Mouse (Mus musculus) retina, adult 2 months (tissue): Measurements from ENCODE around the gene Wnt5a.

Experiments used
- DNase-seq: peaks from one replicate; pipeline ENCODE4 v3.0.0-alpha.2; 2012; ENCODE audit warnings: low read depth, low spot score

The Wnt5a gene

GRCm38 (mm10) chr14:28509441-28510340 is 5.1 kb downstream of the Wnt5a start:
- DNase-seq, result no peak

GRCm38 (mm10) chr14:28510341-28511028 is 5.9 kb downstream of the Wnt5a start:
- no peak for DNase-seq

DNA sequence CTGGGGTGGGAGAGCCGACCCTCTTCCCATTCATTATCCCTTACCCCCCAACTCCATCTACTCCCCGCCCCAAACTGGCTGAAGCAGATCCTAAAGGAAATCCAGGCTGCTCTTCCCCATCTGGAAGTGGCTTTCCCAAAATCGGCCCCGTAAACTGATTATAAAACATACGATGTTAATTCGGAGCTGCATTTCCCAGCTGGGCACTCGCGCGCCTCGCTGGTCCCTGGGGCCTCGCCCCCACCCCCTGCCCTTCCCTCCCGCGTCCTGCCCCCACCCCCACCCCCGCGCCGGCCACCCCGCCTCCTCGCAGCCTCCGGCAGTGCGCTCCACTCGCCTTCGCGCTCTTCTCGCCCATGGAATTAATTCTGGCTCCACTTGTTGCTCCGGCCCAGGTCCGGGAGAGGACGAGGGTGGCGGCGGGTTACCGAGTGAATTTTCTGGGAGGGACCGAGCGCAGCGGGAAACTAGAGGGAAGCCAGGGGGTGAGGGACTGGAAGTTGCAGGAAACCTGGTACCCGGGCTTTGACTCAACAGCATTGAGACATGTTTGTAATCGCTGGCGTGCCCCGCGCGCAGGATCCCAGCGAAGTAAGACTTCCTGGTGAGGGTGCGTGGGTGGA is 6.6 kb downstream of the Wnt5a start:
- DNase-seq, result no peak

DNA sequence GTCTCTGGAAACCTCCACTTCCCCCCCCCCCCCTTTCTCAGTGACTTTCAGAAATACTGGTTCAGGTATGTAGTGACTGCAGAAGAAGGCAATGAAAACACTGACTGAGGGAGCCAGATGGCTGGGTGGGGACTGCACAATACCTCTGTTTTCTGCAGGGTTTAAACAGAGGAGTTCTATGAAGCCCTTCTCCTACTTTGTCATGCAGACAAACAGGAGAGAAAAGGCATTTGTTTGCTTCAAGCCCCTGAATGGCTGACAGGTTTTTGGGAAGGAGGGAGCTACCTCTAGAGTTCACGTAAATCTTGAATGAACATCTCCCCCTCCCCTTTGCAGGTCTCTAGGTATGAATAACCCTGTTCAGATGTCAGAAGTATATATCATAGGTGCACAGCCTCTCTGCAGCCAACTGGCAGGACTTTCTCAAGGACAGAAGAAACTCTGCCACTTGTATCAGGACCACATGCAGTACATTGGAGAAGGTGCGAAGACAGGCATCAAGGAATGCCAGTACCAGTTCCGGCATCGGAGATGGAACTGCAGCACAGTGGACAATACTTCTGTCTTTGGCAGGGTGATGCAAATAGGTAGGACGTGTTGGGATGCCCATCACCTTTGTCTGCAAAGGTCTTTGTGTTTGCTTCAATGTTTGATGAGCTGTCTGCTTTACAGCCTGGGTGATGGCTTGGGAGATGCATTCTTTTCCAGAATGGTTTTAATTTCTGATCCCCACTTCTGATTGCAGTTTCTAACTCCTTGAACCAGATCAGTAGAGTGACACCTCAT is 8.4 kb downstream of the Wnt5a start:
- DNase-seq, result no peak

- no peak for DNase-seq
Observed at GRCm38 (mm10) chr14:28514171-28514570, 9.6 kb downstream of the Wnt5a start.

DNA sequence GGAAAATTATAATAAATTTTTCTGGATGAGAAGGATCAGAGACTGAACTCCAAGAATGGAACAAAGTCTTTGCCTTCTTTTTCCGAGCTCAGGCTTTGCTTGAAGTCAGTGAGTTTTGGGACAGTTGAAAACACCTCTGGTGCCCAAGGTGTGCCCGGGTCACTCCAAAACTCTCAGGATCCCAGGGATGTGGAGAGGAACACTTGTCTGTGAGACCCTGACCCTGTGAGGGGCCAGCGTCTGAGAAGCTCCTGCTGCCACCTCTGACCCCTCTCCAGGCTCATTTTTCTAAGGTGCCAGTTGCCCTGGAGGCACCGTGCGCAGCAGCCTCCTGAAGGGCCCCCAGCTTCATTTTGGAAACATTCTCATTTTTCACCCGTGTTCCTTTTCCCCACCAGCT is 10.8 kb downstream of the Wnt5a start:
- no peak for DNase-seq

GRCm38 (mm10) chr14:28517631-28518560 is 13.3 kb downstream of the Wnt5a start:
- DNase-seq, result no peak

DNA sequence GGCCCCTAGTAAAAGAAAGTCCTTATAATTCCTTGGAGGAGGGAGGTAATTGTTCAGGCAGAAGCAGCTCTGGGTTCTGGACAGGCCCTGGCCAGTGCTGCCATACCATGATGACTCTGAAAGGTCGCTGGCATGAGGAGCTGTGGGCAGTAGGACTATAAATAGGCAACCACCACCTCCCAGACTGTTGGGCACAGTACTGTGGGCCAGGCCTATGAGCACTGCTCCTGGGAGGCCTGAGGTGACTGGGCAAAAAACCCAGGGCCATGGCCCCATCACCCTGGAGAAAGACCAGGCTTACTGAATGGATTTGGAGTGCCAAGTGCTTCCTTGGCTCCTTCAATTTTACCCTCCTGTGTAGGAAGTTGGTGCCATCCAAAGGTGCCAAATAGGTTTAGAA is 16.6 kb downstream of the Wnt5a start:
- no peak for DNase-seq

- no peak for DNase-seq
Observed at GRCm38 (mm10) chr14:28522611-28523010, 18.1 kb downstream of the Wnt5a start.

GRCm38 (mm10) chr14:28525566-28525965 is 21.0 kb downstream of the Wnt5a start:
- no peak for DNase-seq

- no peak for DNase-seq
Observed at GRCm38 (mm10) chr14:28528151-28528685, 23.7 kb downstream of the Wnt5a start.

GRCm38 (mm10) chr14:28531531-28531930 is 27.0 kb downstream of the Wnt5a start:
- DNase-seq, result no peak

- DNase-seq, result no peak
Observed at GRCm38 (mm10) chr14:28532943-28533342, 28.4 kb downstream of the Wnt5a start.

- DNase-seq, result no peak
Observed at GRCm38 (mm10) chr14:28533876-28534275, 29.3 kb downstream of the Wnt5a start.

DNA sequence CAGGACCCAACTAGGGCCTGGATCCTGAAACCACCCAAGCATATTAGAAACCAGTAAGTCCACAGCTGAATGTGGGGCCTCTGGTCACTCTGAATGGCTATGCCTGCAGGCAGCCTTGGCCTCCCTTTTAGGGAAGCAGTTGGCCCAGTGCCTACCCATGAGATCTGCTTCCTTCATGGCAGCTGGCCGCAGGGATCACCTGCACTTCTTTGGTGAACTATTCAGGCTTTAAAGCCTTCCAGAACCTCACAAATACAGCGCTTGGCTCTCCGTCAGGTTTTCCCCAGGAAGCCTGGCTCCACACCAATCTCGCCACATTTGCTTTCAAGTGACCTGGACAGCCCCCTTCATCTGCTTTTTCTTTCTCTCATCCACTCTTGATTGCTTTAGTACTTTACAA is 31.3 kb downstream of the Wnt5a start:
- DNase-seq, result no peak

GRCm38 (mm10) chr14:28539577-28539976 is 35.0 kb downstream of the Wnt5a start:
- DNase-seq, result no peak

DNA sequence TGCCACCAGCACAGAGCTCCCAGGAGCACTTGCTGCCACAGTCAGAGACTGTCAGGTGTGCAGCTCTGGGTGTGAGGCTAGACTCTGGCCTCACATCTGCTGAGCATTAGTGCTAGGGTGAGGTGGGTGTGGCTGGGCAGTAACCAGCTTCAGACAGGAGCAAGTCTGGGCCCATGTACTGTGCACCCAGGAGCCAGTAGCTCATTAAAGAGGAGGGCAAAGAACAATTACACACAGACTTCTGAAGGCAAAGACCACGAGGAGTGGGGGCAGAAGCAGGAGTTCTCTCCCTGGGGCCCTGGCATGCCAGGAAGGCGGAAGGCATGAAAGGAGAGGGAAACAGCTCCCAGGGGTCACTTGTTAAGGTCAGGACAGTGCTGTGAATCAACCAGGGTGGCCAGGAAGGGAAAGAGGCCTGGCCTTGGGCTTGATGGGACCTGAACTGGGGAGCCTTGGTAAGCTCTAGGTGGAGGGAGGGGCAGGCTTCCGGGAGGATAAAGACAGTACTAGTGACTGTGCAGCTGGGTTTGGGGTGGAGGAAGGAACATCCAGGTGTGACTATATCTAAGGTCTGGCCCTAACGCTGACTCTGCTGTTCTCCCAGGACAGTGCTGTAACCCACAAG is 37.7 kb downstream of the Wnt5a start:
- no peak for DNase-seq

DNA sequence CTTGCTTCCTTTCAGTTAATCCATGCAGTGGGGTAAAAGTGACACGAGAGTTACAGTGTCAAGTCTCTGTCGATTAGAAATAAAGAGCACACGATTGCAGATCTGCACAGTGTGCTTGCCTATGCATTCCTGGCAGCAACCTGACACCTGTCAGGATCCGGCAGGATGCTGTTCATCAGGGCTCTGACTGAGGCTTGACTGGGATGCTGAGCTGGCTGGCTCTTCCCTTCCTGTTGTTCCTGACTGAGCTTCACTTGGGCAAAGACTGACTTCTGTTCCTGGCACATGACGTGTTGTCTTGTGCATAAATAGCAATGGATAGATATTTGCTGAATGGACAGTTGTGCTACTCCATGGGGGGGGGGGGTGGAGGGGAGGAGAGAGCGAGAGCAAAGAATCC is 57.3 kb downstream of the Wnt5a start:
- no peak for DNase-seq
